Mouse (Mus musculus) lung, adult 2 months (tissue): ENCODE measurements around the gene Map2k2.
"Not testable (repeated sequence)": the region's sequence is repeated elsewhere in the genome, so short reads cannot be mapped to it uniquely, and the experiment has no call there.

Source experiments
- CTCF ChIP-seq: fragments of 200-500 bp; IDR thresholded peaks from 2 replicates; pipeline ENCODE4 v1.5.1; 2011; ENCODE audit warnings: mild to moderate bottlenecking, low read length, control low read depth; ENCODE audit not compliant: insufficient read depth
- POLR2A ChIP-seq: fragments of 200-500 bp; IDR thresholded peaks from 2 replicates; pipeline ENCODE4 v1.6.1; 2011; ENCODE audit warnings: low read depth, mild to moderate bottlenecking, control low read depth, low read length, borderline replicate concordance; ENCODE audit errors: extremely low read depth

GRCm38 (mm10) chr10:81169411-81169900, 63.7 kb downstream of the Map2k2 start:
- TF ChIP-seq CTCF, POLR2A: not testable (repeated sequence)
